Mouse (Mus musculus) liver (tissue): Measurements from ENCODE around the gene Gm21190.
"Not testable (repeated sequence)": the region's sequence is repeated elsewhere in the genome, so short reads cannot be mapped to it uniquely, and the experiment has no call there.

Experiments used
- DNase-seq: peaks from one replicate; pipeline ENCODE4 v3.0.0-alpha.2; 2020; ENCODE audit warnings: mixed read lengths

Gene Gm21190

DNA sequence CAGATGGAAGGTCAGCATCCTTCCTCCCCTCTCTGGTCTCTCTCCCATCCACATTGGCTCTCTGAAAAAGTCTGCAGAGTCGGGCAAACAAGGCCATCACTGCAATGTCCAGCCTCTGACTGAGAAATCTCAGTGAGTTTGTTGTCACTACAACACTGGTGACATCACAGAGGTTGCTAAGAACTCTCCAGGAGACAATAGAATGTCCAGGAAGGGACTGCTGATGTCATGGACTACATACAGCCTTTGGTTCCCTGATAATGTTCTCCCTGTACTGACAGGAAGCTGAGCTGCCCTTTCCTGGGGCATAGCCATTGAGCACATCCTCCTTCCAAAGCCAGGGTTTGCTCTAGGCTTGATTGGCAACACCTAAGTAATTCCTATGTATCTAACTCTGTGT lies at the start of gene Gm21190:
TSS of gene Gm21190 (minus strand) at position 101 of the 400 bp plus-strand sequence.
- DNase-seq: not testable (repeated sequence)

DNA sequence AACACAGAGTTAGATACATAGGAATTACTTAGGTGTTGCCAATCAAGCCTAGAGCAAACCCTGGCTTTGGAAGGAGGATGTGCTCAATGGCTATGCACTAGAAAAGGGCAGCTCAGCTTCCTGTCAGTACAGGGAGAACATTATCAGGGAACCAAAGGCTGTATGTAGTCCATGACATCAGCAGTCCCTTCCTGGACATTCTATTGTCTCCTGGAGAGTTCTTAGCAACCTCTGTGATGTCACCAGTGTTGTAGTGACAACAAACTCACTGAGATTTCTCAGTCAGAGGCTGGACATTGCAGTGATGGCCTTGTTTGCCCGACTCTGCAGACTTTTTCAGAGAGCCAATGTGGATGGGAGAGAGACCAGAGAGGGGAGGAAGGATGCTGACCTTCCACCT lies 48.0 kb upstream of the Gm21190 start, which contains the start of gene Gm21083:
TSS of gene Gm21083 (plus strand) at position 301 of the 400 bp plus-strand sequence.
- DNase-seq: not testable (repeated sequence)

DNA sequence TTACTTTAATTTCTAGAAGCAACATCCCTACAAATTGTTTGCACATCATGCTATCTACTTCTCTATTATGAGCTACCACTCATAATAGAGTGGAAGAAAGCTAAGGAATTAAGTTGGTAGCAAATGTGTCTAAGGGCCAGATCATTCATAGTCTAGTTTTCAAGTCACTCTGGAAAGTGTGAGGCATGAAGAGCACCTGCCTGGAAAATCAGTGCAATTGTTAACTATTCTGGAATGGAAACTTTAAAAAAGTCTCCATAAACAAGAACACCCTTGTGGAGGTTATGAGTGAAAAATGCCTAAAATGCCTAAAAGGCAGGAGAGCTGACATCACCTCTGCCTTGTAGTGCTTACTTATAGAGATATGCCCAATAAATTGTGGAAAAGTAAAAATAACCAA lies 44.7 kb upstream of the Gm21190 start:
- not testable (repeated sequence) for DNase-seq

DNA sequence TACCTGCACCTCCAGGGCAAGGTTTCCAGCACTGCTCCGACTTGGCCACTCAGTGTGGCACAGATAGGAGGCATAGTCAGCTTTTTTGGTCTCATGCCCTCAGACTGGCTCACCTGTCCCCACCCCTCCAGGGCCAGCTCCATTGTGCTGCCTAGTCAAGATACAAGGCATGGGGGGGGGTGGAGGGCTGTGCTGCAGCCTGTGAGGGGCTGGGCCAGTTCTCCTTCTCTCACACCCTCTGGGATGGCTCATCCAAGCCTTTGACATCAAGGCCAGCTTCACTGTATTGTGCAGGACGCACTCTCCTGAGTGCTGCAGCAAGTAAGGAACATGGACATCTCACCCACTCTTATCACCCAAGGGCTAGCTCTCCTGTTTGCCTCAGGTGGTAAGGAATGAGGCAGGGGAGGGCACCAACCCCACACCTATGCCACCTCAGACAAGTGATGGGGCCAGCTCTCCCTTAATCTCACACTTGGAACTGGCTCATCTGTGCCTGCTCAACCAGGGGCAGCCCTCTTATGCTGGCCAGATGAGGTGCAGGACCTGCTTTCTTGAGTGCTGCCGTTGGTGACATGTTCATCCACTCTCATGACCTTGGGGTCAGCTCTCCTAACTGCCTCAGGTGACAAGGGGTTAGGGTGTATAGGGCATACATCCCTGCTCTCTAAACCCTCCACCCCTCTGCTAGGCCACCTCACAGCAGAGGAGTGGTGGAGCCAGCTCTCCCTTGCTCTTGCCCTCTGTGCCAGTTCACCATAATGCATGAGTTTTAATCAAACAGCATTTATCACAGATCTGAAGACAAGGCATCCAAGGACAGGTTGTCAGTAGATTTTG lies 32.6 kb upstream of the Gm21190 start:
- DNase-seq: not testable (repeated sequence)

DNA sequence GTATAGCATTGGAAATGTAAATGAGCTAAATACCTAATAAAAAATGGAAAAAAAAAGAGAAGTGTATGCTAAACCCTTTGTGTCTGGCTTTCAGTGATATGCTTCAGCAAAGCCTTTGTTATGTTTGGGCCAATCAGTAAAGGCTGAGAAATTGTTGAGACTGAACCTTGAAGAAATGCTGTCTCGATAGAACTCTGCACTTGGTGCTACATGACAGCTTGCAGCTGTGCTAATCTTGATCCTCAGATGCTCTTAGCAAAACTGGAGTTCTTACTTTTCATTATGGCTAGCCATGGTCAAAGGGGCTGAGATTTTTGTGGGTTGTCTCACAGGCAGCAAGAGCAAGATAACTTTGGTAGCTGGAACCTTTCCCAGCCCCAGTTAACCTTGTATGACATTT lies 29.6 kb upstream of the Gm21190 start:
- DNase-seq: not testable (repeated sequence)

DNA sequence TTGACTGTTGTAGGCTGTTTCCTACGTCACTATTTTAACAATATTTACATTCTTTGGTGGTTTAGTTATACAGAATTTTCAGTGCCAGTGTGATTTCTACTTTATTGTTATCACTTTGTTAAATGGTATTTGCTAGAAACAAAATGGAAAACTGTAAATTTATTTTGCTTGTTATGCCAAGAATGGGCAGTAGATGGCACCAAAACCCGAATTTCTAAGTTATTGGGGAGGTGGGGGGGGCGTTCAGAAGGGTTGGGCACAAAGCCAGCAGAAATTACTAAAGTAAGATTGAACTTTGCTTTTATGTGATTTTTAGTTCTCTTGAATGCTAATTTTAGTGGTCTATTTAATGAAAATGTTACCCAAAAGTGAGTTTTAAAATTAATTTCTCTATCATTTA lies 20.6 kb upstream of the Gm21190 start:
- DNase-seq: not testable (repeated sequence)

DNA sequence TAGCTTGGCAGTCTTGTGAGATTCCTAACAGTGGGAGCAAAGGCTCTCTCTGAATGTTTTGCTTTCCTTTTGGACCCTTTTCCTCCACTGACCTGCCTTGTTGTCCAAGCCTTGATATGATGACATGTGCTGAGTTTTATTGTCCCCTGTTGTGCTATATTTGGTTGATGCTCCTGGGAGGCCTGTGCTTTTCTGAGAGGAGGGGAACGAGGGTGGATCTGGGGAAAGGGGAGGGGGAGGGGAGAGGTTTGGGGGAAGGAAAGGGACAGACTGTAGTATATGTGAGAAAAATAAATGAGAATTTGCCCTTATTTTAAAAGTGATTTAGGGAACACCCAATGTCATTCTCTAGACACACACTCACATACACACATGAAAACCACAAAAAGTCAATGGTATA lies 20.1 kb upstream of the Gm21190 start:
- peak; percentile 11 for DNase-seq

DNA sequence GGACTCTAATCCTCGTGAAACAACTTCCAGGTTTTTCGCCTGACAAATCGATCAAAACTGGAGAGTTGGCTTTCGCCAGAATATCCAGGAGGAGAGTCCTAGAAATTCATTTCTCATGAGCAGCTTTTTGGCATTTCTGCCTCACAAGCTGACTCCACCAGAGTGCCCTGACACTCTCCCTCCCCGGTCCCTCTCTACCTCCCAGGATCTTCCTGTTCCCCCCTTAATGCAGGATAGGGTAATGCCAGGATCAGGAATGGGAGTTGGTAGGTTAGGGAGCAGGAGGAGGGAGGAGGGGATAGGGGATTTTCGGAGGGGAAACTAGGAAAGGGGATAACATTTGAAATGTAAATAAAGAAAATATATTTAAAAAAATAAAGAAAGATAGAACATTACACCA lies 19.6 kb upstream of the Gm21190 start:
- not testable (repeated sequence) for DNase-seq

DNA sequence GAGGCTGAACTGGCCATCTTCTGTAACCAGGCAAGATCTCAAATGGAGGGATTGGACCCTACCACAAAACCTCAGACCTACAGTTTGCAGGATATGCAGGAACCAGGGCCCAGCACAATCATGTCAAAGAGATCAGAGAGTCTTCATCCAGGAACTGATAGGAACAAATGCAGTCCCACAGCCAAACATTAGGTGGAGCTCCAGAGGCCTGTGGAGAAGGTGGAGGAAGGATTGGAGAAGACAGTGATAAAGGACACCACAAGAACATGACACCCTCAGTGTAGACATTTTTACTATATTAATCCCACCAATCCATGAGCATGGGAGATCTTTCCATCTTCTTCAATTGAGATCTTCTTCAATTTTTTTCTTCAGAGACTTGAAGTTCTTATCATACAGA lies 6.6 kb downstream of the Gm21190 start:
- DNase-seq: not testable (repeated sequence)

DNA sequence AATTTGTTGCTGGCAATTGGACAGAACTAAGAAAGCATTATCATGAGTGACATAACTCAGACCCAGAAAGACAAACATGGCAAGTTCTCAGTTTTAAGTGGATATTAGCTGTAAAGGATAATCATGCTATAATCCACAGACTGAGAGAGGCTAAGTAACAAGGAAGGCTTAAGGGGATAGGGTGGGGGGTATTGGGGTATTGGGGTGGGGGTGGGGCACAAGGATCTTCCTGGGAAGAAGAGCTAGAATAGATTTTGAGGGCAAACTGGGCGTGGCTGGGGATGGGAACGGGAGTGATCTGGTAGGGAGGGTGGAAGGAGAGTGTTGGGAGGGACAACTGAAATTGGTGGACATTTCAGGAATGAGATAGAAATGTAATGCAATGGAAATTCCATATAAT lies 7.0 kb downstream of the Gm21190 start:
- DNase-seq: not testable (repeated sequence)

DNA sequence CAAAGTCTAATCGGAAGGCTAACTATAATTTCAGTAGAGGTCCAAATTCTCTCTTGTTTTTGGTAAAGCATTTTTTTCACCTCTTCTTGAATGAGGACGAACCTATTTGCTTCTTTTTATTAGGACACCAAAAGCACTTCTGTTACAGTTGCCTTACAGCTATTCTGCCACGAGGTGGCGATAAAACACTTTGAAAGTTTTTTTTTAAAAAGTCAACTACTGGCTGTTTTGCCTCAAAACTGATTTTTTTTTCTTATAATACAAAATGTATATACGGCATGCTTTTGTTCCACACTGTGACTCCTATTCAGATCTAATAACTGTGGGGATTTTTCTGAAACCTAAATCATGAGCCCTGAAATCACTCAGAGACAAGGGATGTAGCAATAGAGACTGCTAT lies 8.6 kb downstream of the Gm21190 start:
- DNase-seq: not testable (repeated sequence)

DNA sequence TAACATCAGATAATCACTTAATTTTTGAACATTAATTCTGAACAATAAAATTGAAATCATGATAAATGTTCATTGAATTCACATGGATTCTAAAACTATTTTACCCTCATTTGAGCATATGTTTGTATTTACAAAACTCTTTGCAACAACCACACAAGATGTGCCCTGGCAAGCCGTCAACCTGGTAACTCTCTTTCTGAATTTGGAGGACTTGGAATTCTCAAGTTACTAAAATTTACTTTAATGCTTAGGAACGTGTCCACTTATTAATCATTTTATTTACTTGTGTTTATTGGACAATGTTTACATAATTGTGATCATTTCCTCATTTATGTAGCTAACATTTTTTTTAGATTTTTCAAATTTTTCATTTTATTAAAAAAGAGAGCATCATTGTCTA lies 11.9 kb downstream of the Gm21190 start:
- not testable (repeated sequence) for DNase-seq

DNA sequence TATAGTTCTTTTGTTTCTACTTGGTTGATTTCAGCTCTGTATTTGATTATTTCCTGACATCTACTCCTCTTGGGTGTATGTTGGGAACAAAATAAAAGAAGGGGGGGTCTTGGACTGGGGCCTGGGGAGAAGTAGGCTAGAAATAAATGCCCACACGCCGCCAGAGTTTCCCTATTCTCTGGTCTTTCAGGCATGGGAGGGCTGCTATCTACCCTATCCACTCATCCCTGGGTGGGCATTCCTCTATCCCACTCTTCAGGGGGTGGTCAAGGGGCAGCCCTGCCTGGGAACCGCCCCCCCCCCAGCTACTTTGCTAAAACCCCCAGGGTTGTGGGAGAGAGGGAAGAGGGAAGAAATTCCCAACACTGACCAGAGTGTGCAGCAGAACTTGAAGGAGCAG lies 16.8 kb downstream of the Gm21190 start:
- DNase-seq: not testable (repeated sequence)

DNA sequence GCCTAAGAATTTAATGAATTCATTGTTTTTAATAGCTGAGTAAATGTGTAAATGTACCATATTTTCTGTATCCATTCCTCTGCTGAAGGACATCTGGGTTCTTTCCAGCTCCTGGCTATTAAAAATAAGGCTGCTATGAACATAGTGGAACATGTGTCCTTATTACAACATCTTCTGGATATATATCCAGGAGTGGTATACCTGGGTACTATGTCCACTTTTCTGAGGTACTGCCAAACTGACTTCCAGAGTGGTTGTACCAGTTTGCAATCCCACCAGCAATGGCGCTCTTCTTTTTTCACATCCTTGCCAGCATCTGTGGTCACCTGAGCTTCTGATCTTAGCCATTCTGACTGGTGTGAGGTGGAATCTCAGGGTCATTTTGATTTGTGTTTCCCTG lies 19.1 kb downstream of the Gm21190 start:
- DNase-seq: not testable (repeated sequence)

DNA sequence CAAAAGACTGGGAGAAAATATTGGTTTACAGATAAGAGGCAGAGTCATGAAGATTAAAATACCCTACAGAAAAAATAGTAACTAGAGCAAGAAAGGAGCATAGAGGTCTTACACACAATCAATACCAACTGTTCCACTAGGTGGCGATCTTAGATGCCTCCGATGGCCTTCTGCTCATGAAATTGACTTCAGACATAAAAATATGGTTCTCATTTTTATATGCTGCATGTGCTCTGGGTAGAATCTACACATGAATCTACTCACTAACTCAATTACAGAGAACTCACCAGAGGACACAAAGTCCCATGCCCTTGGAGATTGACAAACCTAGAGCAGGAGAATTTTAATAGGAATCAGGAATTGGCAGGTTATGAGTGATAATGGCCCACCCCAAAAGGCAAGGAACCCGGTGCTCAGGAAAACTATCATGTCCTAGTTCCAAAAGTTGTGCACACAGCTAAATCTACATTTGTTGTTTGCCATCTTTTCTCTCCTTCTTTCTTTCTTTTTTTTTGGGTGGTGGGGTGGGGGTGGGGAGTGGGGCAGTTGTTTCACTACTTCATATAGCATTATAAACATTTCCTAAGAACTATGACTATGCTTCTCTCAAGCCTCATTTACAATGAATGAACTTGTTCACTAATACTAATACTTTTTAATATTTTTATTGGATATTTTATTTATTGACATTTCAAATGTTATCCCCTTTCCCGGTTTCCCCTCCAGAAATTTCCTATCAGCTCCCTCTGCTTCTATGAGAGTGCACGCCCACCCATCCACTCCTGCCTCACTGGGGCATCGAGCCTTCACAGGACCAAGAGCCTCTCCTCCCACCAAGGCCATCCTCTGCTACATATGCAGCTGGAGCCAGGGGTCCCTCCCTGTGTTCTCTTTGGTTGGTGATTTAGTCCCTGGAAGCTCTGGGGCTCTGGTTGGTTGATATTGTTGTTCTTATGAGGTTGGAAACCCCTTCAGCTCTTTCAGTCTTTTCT lies 20.3 kb downstream of the Gm21190 start:
- DNase-seq: not testable (repeated sequence)

DNA sequence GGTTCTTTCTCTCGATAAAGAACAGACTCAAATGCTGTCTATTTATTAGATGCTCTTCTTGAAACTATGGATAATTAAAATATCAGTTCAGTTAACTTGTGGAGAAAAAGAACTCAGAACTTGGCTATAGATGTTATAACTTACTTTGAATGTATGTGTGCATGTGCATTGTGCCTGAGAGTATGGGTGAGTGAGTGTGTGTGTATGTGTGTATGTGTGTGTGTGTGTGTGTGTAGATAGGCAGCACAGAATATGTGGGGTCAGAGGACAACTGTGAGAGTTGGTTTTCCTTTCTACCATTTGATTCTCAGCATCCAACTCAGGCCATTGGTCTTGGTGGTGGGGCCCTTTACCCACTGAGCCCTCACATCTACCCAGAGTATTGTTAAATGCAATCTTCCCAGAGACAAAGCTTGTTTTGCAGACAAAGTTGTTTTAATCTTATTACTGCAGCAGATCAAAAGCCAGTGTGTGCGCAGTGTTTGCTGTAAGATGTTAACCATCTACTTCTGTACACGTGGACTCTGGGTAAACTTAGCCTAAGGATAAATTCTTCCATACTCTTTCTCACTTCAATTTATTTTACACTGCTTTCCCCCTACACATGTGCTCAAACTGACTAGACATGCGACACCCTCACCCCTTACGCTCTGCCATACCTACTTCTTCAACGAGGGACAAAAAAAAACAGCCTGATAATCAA lies 21.1 kb downstream of the Gm21190 start:
- not testable (repeated sequence) for DNase-seq

DNA sequence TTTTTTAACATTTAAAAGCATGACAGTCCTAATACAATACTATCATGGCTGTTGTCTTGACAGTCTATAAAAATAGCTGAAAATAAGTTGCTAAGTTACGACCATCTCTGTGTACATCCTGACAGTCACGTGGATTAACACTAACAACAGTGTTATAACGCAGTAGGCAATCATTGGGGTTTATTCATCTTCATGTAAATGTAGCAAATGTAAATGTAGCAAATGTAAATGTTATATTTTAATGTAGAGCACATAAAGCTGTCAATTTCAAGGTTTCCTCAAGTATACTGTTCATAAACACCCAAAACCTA lies 21.8 kb downstream of the Gm21190 start:
- no peak for DNase-seq

DNA sequence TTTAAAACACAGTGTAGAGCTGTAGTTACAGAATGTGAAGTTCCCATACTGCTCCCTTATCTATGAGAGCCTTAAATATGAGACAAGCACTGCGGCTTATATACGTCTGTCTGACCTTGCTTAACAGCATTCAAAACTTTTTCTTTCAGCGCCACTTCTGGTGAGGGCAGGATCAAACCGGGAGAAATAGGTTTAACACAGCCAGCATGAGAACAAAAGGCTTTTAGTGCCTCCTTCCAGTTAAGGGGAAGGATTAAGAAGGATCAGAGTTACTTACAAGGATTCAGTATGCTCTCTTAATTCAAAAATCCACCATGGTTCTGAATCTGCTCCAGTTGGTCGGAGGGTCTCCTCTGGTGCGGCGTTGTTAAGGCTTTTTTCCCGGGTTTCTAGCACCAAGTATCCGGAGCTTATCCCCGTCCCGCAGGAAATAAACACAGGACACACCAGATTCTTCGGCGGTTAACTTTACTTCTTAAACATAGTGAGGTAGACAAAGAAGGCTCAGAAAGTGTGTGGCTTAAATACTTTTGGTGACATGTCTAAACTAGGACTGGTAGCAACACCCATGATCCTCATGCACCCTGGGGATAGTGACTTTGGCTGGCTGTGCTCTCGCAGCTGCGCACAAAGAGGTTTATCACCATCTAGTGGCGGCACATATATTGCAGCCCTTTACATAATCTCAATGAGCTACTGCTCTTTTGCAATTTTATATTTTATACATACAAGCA lies 22.3 kb downstream of the Gm21190 start:
- peak; percentile 48 for DNase-seq

DNA sequence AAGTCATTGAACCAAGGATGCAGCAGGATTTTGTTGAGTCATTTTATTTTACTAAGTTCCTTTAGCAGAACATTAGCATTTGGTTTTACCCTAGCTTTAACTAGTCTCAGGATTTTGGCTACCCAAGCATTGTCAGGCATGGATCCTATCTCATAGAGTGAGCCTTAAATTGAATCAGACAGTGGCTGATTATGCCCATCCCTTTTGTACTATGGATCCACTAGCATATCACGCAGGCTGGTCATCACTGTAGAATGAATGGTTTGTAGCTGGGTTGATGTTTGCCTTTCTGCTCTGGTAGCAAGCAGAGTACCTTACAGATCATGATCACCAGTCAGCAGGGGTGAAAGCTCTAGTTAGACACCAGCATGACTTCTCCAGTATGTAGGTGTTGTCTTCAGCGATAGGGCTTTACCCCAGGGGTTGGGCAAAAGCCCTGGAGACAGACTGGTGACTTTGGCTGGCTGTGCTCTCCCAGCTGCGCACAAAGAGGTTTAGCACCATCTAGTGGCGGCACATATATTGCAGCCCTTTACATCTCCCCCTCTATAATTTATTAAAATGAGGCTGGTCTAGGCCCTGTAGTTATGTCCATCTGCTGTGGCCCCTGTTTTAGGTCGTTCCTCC lies 30.1 kb downstream of the Gm21190 start:
- not testable (repeated sequence) for DNase-seq

DNA sequence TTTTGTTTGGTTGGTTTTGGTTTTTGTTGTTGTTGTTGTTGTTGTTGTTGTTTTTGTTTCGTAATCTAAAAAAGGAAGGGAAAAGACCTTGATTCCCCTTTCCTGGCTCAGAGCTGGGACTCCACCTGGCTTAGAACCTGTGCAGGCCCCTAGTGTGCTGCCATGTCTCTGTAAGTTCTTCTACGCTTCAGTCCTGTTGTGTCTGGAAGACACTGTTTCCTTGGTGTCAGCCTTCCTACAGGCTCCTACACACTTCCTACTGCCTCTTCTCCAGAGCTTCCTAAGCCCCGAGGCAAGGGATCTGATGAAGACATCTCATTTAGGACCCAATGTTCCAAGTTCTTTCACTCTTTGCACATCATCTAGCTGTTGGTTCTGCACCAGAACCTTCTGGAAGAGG lies 30.7 kb downstream of the Gm21190 start:
- DNase-seq: not testable (repeated sequence)

DNA sequence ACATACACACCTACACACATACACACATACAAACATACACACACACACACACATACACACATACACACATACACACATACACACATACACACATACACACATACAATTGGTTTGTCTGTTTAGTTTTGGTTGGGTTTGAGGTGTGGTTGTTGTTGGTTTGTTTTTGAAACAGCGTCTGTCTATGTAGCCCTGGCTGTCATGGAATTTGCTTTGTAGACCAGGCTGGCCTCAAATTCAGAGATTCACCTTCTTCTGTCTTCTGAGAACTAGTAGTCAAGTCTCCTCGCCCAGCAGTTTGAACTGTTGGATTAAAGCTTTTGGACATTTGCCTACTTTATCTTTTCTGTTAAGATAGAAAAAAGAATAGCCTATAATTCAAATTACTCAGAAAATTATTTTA lies 38.1 kb downstream of the Gm21190 start:
- DNase-seq: not testable (repeated sequence)

DNA sequence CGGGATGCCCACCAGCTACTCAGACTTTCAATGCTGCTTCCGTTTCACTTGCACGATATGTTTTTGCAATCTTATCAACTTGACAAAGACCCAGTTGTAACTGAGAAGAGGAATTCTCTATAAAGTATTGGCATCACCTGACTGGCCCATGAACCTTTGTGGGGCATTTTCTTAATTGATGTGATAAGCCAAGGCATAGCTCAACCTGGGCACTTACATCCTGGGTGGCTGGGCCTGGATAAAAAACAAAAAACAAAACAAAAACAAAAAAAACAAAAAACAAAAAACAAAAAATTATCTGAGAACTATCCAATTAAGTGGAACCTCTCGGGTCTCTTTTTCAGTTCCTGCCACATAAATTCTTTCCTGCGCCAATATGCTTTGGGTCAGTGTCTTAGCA lies 40.3 kb downstream of the Gm21190 start:
- DNase-seq: no peak
